Comparison of ENCODE assay signal across 27 mouse cellular contexts in genomic region chrX:136693196-136693595, GRCm38 (mm10). TPM values are rescaled to one million over a fixed set of nuclear protein-coding genes. Genes with fewer than 3 reads are reported as not detected.
DNase-seq lines count a peak whose midpoint lies in the region; ATAC-seq lines count a peak whose summit lies in the region.
"Had no signal": no experiment of that assay in that cellular context is flagged by ENCODE, and none has a peak within 500 bp of the region (broad histone marks: within the 10 kb centered on the region; RNA-seq: fewer than 3 reads in every experiment).

No protein-coding gene starts in this region.

- no peaks in the 10 kb centered on the region for H3K9me3 ChIP-seq in forebrain, embryonic 16.5 days (ENCODE audit: control insufficient read depth, low read length)
- H3K9me3 ChIP-seq in forebrain, embryonic 15.5 days = no peaks in the 10 kb centered on the region
- H3K9me3 ChIP-seq in midbrain, embryonic 10.5 days (replicated peaks) = no peaks in the 10 kb centered on the region
- H3K9me3 ChIP-seq in midbrain, embryonic 14.5 days (ENCODE audit: control insufficient read depth, low read length) = no peaks in the 10 kb centered on the region
- H3K9me3 ChIP-seq: embryonic facial prominence, embryonic 12.5 days; heart, embryonic 12.5 days; kidney, embryonic 15.5 days; neural tube, embryonic 15.5 days had no signal

- H3K27me3 ChIP-seq in forebrain, embryonic 16.5 days (replicated peaks; ENCODE audit: control insufficient read depth, insufficient read depth, low read length) = no peaks in the 10 kb centered on the region
- H3K27me3 ChIP-seq in forebrain, embryonic 15.5 days = no peaks in the 10 kb centered on the region
- 0 out of 2 replicates have a peak, but pooled peaks cover 3% of the 10 kb centered on the region for H3K27me3 ChIP-seq in midbrain, embryonic 10.5 days (ENCODE audit: low read depth, poor library complexity, severe bottlenecking)
- no peaks in the 10 kb centered on the region for H3K27me3 ChIP-seq in midbrain, embryonic 14.5 days (ENCODE audit: control insufficient read depth, insufficient read depth, low read length)
- H3K27me3 ChIP-seq: CH12.LX; embryonic facial prominence, embryonic 12.5 days; heart, embryonic 12.5 days; kidney, embryonic 15.5 days; neural tube, embryonic 15.5 days had no signal

- no peak overlapping the region for H3K27ac ChIP-seq in forebrain, embryonic 16.5 days (ENCODE audit: low read length)
- no peak overlapping the region for H3K27ac ChIP-seq in forebrain, embryonic 15.5 days (replicated peaks)
- H3K27ac ChIP-seq in midbrain, embryonic 10.5 days (replicated peaks) = peak overlapping the region; percentile 57
- H3K27ac ChIP-seq in midbrain, embryonic 14.5 days (replicated peaks; ENCODE audit: low read depth, low read length) = no peak overlapping the region
- H3K27ac ChIP-seq: embryonic facial prominence, embryonic 12.5 days; heart, adult 2 months; kidney, embryonic 15.5 days; liver, embryonic 14.5 days; macrophage; neural tube, embryonic 15.5 days had no signal

- no peak overlapping the region for H3K9ac ChIP-seq in forebrain, embryonic 16.5 days (replicated peaks; ENCODE audit: low read depth, low read length)
- no peak overlapping the region for H3K9ac ChIP-seq in forebrain, embryonic 15.5 days (replicated peaks)
- H3K9ac ChIP-seq in midbrain, embryonic 14.5 days (replicated peaks; ENCODE audit: low read length) = no peak overlapping the region
- H3K9ac ChIP-seq: embryonic facial prominence, embryonic 12.5 days; heart, embryonic 12.5 days; kidney, embryonic 15.5 days; liver, embryonic 14.5 days; neural tube, embryonic 15.5 days had no signal

- peak; percentile 60 to 67 for DNase-seq in cerebellum, postnatal 10 days
- no peak for DNase-seq in cerebellum, adult 9-10 months
- no peak for DNase-seq in midbrain, embryonic 10.5 days (ENCODE audit: low spot score)
- no peak for DNase-seq in midbrain, embryonic 14.5 days
- DNase-seq: adrenal gland, adult 2 months; adrenal gland, postnatal 36 days; cerebellum, adult 8-10 months; heart, adult 2 months; heart, postnatal 4 days; kidney, adult 18-20 months; kidney, postnatal 25 days; liver; lung, adult 2 months; lung, postnatal 10 days; retina, postnatal 1 day; right cerebral cortex, postnatal 14 days had no signal

- no peaks in the 10 kb centered on the region for H3K4me1 ChIP-seq in forebrain, embryonic 16.5 days (replicated peaks; ENCODE audit: control insufficient read depth, insufficient read depth, low read length)
- no peaks in the 10 kb centered on the region for H3K4me1 ChIP-seq in forebrain, embryonic 15.5 days
- peaks cover 11% of the 10 kb centered on the region for H3K4me1 ChIP-seq in midbrain, embryonic 10.5 days
- H3K4me1 ChIP-seq in midbrain, embryonic 14.5 days (ENCODE audit: control insufficient read depth, insufficient read depth, low read length) = no peaks in the 10 kb centered on the region
- H3K4me1 ChIP-seq: embryonic facial prominence, embryonic 12.5 days; heart, embryonic 12.5 days; kidney, embryonic 15.5 days; neural tube, embryonic 15.5 days had no signal

- WGBS in forebrain, embryonic 16.5 days = 78% methylated on average over 5 of the region's 5 CpGs
- WGBS in forebrain, embryonic 15.5 days = 78% methylated on average over 5 of the region's 5 CpGs
- 87% methylated on average over 5 of the region's 5 CpGs for WGBS in midbrain, embryonic 10.5 days
- 85% methylated on average over 5 of the region's 5 CpGs for WGBS in midbrain, embryonic 14.5 days

- no peak overlapping the region for H3K4me2 ChIP-seq in forebrain, embryonic 16.5 days (ENCODE audit: low read length)
- no peak overlapping the region for H3K4me2 ChIP-seq in forebrain, embryonic 15.5 days (replicated peaks)
- no peak overlapping the region for H3K4me2 ChIP-seq in midbrain, embryonic 14.5 days (ENCODE audit: low read length)
- H3K4me2 ChIP-seq: embryonic facial prominence, embryonic 12.5 days; heart, embryonic 12.5 days; kidney, embryonic 15.5 days; neural tube, embryonic 15.5 days had no signal

- no peak overlapping the region for H3K4me3 ChIP-seq in forebrain, embryonic 16.5 days (replicated peaks; ENCODE audit: low read length)
- no peak overlapping the region for H3K4me3 ChIP-seq in forebrain, embryonic 15.5 days
- H3K4me3 ChIP-seq in midbrain, embryonic 10.5 days = no peak overlapping the region
- H3K4me3 ChIP-seq in midbrain, embryonic 14.5 days (replicated peaks; ENCODE audit: low read depth, low read length) = no peak overlapping the region
- H3K4me3 ChIP-seq: embryonic facial prominence, embryonic 12.5 days; heart, adult 2 months; heart, embryonic 12.5 days; kidney, embryonic 15.5 days; neural tube, embryonic 15.5 days had no signal

- no peaks in the 10 kb centered on the region for H3K36me3 ChIP-seq in forebrain, embryonic 16.5 days (ENCODE audit: control insufficient read depth, insufficient read depth)
- no peaks in the 10 kb centered on the region for H3K36me3 ChIP-seq in forebrain, embryonic 15.5 days
- no peaks in the 10 kb centered on the region for H3K36me3 ChIP-seq in midbrain, embryonic 10.5 days
- no peaks in the 10 kb centered on the region for H3K36me3 ChIP-seq in midbrain, embryonic 14.5 days (ENCODE audit: control insufficient read depth, insufficient read depth, low read length)
- H3K36me3 ChIP-seq: embryonic facial prominence, embryonic 12.5 days; heart, embryonic 12.5 days; kidney, embryonic 15.5 days; neural tube, embryonic 15.5 days had no signal

- ATAC-seq in forebrain, embryonic 16.5 days = 0 out of 2 replicates have a peak, but pooled peaks have one; percentile 18
- no peak for ATAC-seq in forebrain, embryonic 15.5 days (replicated peaks)
- no peak for ATAC-seq in midbrain, embryonic 14.5 days (ENCODE audit: low FRiP score, low TSS enrichment)
- ATAC-seq in inflammation-experienced regulatory T-cells, adult 6 months = no peak
- ATAC-seq: activated CD4-positive, CD25-positive, alpha-beta regulatory T cell, adult 4 months had no signal

RNA-seq across cellular contexts. Expression of gene Tceal1, which starts 14.6 kb away (rescaled TPM):
- 21.5 and 21.7 TPM in 2 replicates for polyA plus RNA-seq in forebrain, embryonic 16.5 days (2015; fragmentation: Nextera tagmentation; extraction: Ambion mirVana)
- polyA plus RNA-seq in forebrain, embryonic 15.5 days (2015; fragmentation: Nextera tagmentation; extraction: Ambion mirVana) = 19.3 and 20.2 TPM in 2 replicates
- polyA plus RNA-seq in midbrain, embryonic 10.5 days (2016; fragmentation: Nextera tagmentation; extraction: Ambion mirVana) = 10.2 and 10.3 TPM in 2 replicates
- polyA plus RNA-seq in midbrain, embryonic 14.5 days (2014; fragmentation: Nextera tagmentation; extraction: Ambion mirVana) = 25.2 and 26.8 TPM in 2 replicates
- under 1 TPM in 1 of 3 experiments, not detected in 2; 0.20 TPM for polyA plus RNA-seq in inflammation-experienced regulatory T-cells, adult 6 months (2017; shearing (Covaris generic))
- polyA plus RNA-seq: activated CD4-positive, CD25-positive, alpha-beta regulatory T cell, adult 4 months had no signal

RNA-seq across cellular contexts. Expression of gene Morf4l2, which starts 50.3 kb away (rescaled TPM):
- 581 and 603 TPM in 2 replicates for polyA plus RNA-seq in forebrain, embryonic 16.5 days (2015; fragmentation: Nextera tagmentation; extraction: Ambion mirVana)
- 552 and 561 TPM in 2 replicates for polyA plus RNA-seq in forebrain, embryonic 15.5 days (2015; fragmentation: Nextera tagmentation; extraction: Ambion mirVana)
- polyA plus RNA-seq in midbrain, embryonic 10.5 days (2016; fragmentation: Nextera tagmentation; extraction: Ambion mirVana) = 586 and 616 TPM in 2 replicates
- 500 and 612 TPM in 2 replicates for polyA plus RNA-seq in midbrain, embryonic 14.5 days (2014; fragmentation: Nextera tagmentation; extraction: Ambion mirVana)
- 10 to 100 TPM; 77.6 to 81.5 (median 78.3) TPM for polyA plus RNA-seq in inflammation-experienced regulatory T-cells, adult 6 months (2017; shearing (Covaris generic))

Comparison
In these comparisons a context has a peak if more than half of its experiments do, and no peak if none do; other contexts are left out.
1. DNase-seq: peak in cerebellum, postnatal 10 days (2 of 2); none in cerebellum, adult 9-10 months (single experiment), midbrain, embryonic 10.5 days (single experiment) and midbrain, embryonic 14.5 days (single experiment).